Mouse (Mus musculus) hindbrain, embryonic 10.5 days (tissue): ENCODE measurements around the gene Gja10. TPM values are rescaled to one million over a fixed set of nuclear protein-coding genes. Genes with fewer than 3 reads are reported as not detected.

Experiments used
- DNase-seq: peaks from one replicate; pipeline ENCODE4 v3.0.0-alpha.2; 2017; ENCODE audit warnings: low spot score
- H3K27ac ChIP-seq: fragments of 300-500 bp; sonication (generic); 2 replicates; pipeline ENCODE4 v1.5.1; 2016; ENCODE audit warnings: mild to moderate bottlenecking, moderate library complexity
- H3K27me3 ChIP-seq: fragments of 300-500 bp; sonication (generic); 2 replicates; pipeline ENCODE4 v1.6.1; 2016; ENCODE audit warnings: mild to moderate bottlenecking; ENCODE audit not compliant: poor library complexity, insufficient read depth, severe bottlenecking
- H3K36me3 ChIP-seq: fragments of 300-500 bp; sonication (generic); 2 replicates; pipeline ENCODE4 v1.6.1; 2016; ENCODE audit warnings: mild to moderate bottlenecking, moderate library complexity
- H3K4me1 ChIP-seq: fragments of 300-500 bp; sonication (generic); replicated peaks from 2 replicates; pipeline ENCODE4 v1.6.1; 2016; ENCODE audit warnings: mild to moderate bottlenecking
- H3K4me3 ChIP-seq: fragments of 300-500 bp; sonication (generic); 2 replicates; pipeline ENCODE4 v1.5.1; 2016; ENCODE audit warnings: mild to moderate bottlenecking, moderate library complexity
- H3K9me3 ChIP-seq: fragments of 300-500 bp; sonication (generic); 2 replicates; pipeline ENCODE4 v1.6.1; 2016; ENCODE audit warnings: mild to moderate bottlenecking, moderate library complexity
- WGBS: fragments of 180-500 bp; shearing (Covaris S2); methylation state at CpG from one replicate; pipeline ENCODE4 v1.1.7; 2016; 5-methylcytosine and 5-hydroxymethylcytosine counted together
- polyA plus RNA-seq: library from polyadenylated mRNA; unstranded; fragments of >200 nt; fragmentation: Nextera tagmentation; extraction: Ambion mirVana; gene quantifications from 2 replicates; pipeline ENCODE4 v1.2.1, GENCODE M21; 2016

Gene Gja10
- 0.14 TPM in 1 of 2 replicates, not detected in the other for polyA plus RNA-seq

- DNase-seq = no peak
- Histone ChIP-seq H3K27ac (no peak within 1 kb of the TSS), H3K36me3 (no peaks in the 10 kb centered on the region), H3K27me3 (no peaks in the 10 kb centered on the region), H3K4me3 (no peak within 1 kb of the TSS), H3K4me1 (no peaks in the 10 kb centered on the region), H3K9me3 (no peaks in the 10 kb centered on the region)
- WGBS = 76% methylated on average over 3 of the region's 3 CpGs
Observed at GRCm38 (mm10) chr4:32602660-32603059, at the start of gene Gja10. Gene Gja10, minus strand, starts transcription at chr4:32602760.

DNA sequence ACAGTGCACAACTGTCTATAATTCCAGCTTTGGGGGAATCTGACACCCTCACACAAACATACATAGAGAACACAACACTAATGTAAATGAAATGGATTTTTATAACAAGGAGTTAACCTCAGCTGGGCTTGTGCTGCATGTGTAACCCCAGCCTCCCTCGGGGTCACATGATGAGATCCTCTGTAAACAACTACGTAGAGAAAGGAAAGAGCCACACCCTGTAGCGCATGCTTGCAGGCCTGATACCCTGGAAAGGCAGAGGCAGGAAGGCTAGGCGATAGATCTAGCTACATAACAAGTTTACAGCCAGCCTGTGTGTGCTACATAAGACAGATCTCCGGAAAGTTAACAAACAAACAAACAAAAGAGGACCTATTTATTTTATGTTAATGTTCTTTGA, 49.1 kb upstream of the Gja10 start:
- WGBS = 85% methylated on average over 5 of the region's 5 CpGs
- Histone ChIP-seq H3K36me3 (peaks cover 72% of the 10 kb centered on the region), H3K4me1 (no peaks in the 10 kb centered on the region), H3K9me3 (no peaks in the 10 kb centered on the region), H3K4me3 (no peak overlapping the region), H3K27me3 (no peaks in the 10 kb centered on the region), H3K27ac (no peak overlapping the region)
- no peak for DNase-seq

DNA sequence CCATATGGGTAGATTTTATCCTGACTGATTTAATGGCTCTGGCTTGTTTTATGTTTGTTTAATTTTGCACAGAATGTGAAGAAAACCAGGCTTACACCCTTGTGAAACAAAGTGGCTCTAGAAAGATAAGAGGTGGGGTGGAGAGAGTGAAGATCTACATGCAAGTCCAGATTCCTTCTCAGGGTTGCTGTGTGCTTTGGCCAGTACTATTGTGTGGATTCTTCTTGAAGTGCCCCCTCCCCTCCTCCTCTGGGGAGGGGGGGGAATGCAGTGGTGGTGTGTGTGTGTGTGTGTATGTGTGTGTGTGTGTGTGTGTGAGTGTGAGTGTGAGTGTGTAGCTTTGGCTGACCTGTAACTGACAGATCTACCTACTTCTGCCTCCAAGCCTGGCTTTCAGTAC, 19.1 kb upstream of the Gja10 start:
- Histone ChIP-seq H3K27ac (no peak overlapping the region), H3K4me3 (no peak overlapping the region), H3K36me3 (peaks cover 69% of the 10 kb centered on the region), H3K4me1 (peaks cover 15% of the 10 kb centered on the region), H3K27me3 (no peaks in the 10 kb centered on the region), H3K9me3 (no peaks in the 10 kb centered on the region)
- no peak for DNase-seq

GRCm38 (mm10) chr4:32615034-32615881, 12.7 kb upstream of the Gja10 start, which contains the start of gene Casp8ap2:
Gene Casp8ap2, plus strand, starts transcription at chr4:32615451.
- peak within 1 kb of the TSS; percentile 91 for H3K27ac ChIP-seq
- peaks cover 20% of the 10 kb centered on the region for H3K36me3 ChIP-seq
- peaks cover 24% of the 10 kb centered on the region for H3K4me1 ChIP-seq
- no peaks in the 10 kb centered on the region for H3K9me3 ChIP-seq
- under 1% methylated on average over 67 of the region's 67 CpGs for WGBS
- H3K4me3 ChIP-seq = peak within 1 kb of the TSS; percentile 71
- peak; percentile 99 for DNase-seq
- no peaks in the 10 kb centered on the region for H3K27me3 ChIP-seq

DNA sequence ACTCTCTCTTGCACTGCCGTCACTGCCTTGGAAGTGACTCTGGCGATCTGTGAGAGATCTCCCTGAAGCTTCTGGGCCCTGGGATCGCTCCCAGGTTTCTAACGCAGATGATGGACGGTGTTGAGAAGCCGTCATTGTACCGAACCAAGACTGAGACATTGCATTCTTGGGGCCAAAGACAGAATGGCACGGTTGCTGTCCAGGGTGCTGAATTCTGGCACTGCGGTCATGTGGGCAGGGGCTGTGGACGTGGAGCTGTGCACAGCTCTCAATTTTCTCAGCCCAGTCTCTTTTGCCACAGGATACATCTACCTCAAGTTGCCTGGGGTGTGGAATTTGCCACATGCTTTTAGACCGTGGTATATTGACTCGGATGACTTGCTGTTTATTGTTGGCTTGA, 1.4 kb downstream of the Gja10 start:
- H3K27ac ChIP-seq = no peak overlapping the region
- H3K27me3 ChIP-seq = no peaks in the 10 kb centered on the region
- 32% methylated on average over 12 of the region's 12 CpGs for WGBS
- H3K4me3 ChIP-seq = no peak overlapping the region
- peak; percentile 64 for DNase-seq
- no peaks in the 10 kb centered on the region for H3K36me3 ChIP-seq
- no peaks in the 10 kb centered on the region for H3K4me1 ChIP-seq
- H3K9me3 ChIP-seq = no peaks in the 10 kb centered on the region

DNA sequence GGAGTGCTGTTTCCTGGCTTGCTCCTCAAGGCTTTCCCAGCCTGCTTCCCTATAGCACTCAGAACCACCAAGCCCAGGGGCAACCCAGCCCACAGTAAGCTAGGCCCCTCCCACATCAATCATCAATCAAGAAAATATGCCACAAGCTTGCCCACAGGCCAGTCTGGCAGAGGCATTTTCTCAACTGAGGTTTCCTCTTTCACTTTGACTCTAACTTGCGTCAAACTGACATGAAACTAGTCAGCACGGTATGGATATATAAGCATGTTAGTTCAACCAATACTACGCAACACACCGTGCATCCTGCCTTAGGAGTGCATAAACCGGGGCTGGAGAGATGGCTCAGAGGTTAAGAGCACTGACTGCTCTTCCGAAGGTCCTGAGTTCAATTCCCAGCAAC, 14.3 kb downstream of the Gja10 start:
- Histone ChIP-seq H3K27ac (no peak overlapping the region), H3K36me3 (no peaks in the 10 kb centered on the region), H3K27me3 (no peaks in the 10 kb centered on the region), H3K4me1 (no peaks in the 10 kb centered on the region), H3K4me3 (no peak overlapping the region), H3K9me3 (no peaks in the 10 kb centered on the region)
- 91% methylated on average over 6 of the region's 6 CpGs for WGBS
- no peak for DNase-seq

- no peak for DNase-seq
- WGBS = 87% methylated on average over 5 of the region's 5 CpGs
- Histone ChIP-seq H3K9me3 (no peaks in the 10 kb centered on the region), H3K27ac (no peak overlapping the region), H3K36me3 (no peaks in the 10 kb centered on the region), H3K4me1 (no peaks in the 10 kb centered on the region), H3K27me3 (no peaks in the 10 kb centered on the region), H3K4me3 (no peak overlapping the region)
Observed at GRCm38 (mm10) chr4:32587543-32587942, 15.0 kb downstream of the Gja10 start.

GRCm38 (mm10) chr4:32586596-32586995, 16.0 kb downstream of the Gja10 start:
- H3K27ac ChIP-seq = no peak overlapping the region
- DNase-seq = peak; percentile 58
- H3K27me3 ChIP-seq = no peaks in the 10 kb centered on the region
- WGBS = 13% methylated on average over 9 of the region's 9 CpGs
- H3K36me3 ChIP-seq = no peaks in the 10 kb centered on the region
- H3K4me1 ChIP-seq = peaks cover 4% of the 10 kb centered on the region
- no peaks in the 10 kb centered on the region for H3K9me3 ChIP-seq
- no peak overlapping the region for H3K4me3 ChIP-seq

DNA sequence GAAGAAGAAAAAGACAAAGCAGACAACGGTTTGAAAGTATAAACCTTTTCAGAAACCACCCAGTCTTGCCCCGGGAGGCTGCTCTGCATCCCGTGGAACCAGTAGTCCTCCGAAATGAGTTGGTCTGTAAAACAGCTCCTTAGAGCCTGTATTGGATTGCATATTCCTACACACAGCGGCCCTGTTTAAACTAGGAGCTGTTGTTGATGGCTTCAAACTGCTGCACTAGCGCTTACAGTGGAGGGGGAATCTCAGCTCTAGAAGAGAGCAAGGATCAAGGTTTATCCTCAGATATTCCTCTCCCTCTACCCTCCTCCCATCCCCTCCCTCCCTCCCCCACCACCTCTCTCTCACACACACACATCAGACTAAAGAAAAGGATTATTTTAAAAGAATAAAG, 18.4 kb downstream of the Gja10 start:
- peaks cover 9% of the 10 kb centered on the region for H3K4me1 ChIP-seq
- no peak overlapping the region for H3K27ac ChIP-seq
- WGBS = 76% methylated on average over 6 of the region's 6 CpGs
- H3K36me3 ChIP-seq = peaks cover 12% of the 10 kb centered on the region
- no peak for DNase-seq
- no peaks in the 10 kb centered on the region for H3K9me3 ChIP-seq
- H3K27me3 ChIP-seq = no peaks in the 10 kb centered on the region
- H3K4me3 ChIP-seq = no peak overlapping the region

GRCm38 (mm10) chr4:32579850-32580249, 22.7 kb downstream of the Gja10 start:
- no peaks in the 10 kb centered on the region for H3K9me3 ChIP-seq
- 89% methylated on average over 8 of the region's 8 CpGs for WGBS
- no peak for DNase-seq
- H3K27ac ChIP-seq = no peak overlapping the region
- H3K4me1 ChIP-seq = peaks cover 9% of the 10 kb centered on the region
- H3K27me3 ChIP-seq = no peaks in the 10 kb centered on the region
- H3K36me3 ChIP-seq = peaks cover 24% of the 10 kb centered on the region
- H3K4me3 ChIP-seq = no peak overlapping the region

- no peaks in the 10 kb centered on the region for H3K27me3 ChIP-seq
- peak; percentile 14 for DNase-seq
- WGBS = 67% methylated on average over 9 of the region's 9 CpGs
- peaks cover 21% of the 10 kb centered on the region for H3K36me3 ChIP-seq
- H3K9me3 ChIP-seq = no peaks in the 10 kb centered on the region
- peaks cover 10% of the 10 kb centered on the region for H3K4me1 ChIP-seq
- no peak overlapping the region for H3K27ac ChIP-seq
- no peak overlapping the region for H3K4me3 ChIP-seq
Observed at GRCm38 (mm10) chr4:32575165-32575564, 27.4 kb downstream of the Gja10 start.

DNA sequence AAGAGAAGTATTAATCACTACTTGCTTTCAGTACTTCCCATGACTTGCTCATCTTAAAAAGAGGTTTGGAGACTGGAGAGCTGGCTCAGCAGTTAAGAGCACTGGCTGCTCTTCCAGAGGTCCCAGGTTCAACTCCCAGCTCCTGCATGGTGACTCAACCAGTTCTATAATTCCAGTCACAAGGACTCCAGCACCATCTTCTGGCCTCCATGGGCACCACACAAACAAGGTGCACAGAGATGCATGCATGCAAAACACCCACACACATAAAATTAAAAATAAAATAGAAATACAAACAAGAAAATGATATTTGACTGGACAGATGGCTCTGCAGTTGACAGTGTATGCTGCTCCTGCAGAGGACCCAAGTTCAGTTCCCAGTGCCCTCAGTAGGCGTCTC, 28.0 kb downstream of the Gja10 start:
- Histone ChIP-seq H3K36me3 (peaks cover 16% of the 10 kb centered on the region), H3K27ac (no peak overlapping the region)
- 83% methylated on average over 1 of the region's 1 CpGs for WGBS

GRCm38 (mm10) chr4:32573586-32573985, 29.0 kb downstream of the Gja10 start:
- 89% methylated on average over 5 of the region's 5 CpGs for WGBS
- Histone ChIP-seq H3K4me3 (no peak overlapping the region), H3K9me3 (no peaks in the 10 kb centered on the region)

More for the DNA sequence above, 28.0 kb downstream of the Gja10 start:
- H3K4me1 ChIP-seq = peaks cover 16% of the 10 kb centered on the region
- no peaks in the 10 kb centered on the region for H3K27me3 ChIP-seq
- H3K4me3 ChIP-seq = no peak overlapping the region
- no peaks in the 10 kb centered on the region for H3K9me3 ChIP-seq
- no peak for DNase-seq

More at GRCm38 (mm10) chr4:32573586-32573985, 29.0 kb downstream of the Gja10 start:
- peaks cover 13% of the 10 kb centered on the region for H3K36me3 ChIP-seq
- no peak for DNase-seq
- no peaks in the 10 kb centered on the region for H3K27me3 ChIP-seq
- peaks cover 20% of the 10 kb centered on the region for H3K4me1 ChIP-seq
- H3K27ac ChIP-seq = no peak overlapping the region
